Mouse (Mus musculus) Patski (cell line): ENCODE results near the gene Lgmn. TPM values are rescaled to one million over a fixed set of nuclear protein-coding genes. Genes with fewer than 3 reads are reported as not detected.

ENCODE experiments used
- ATAC-seq: fragments of 100-300 bp; one replicate; pipeline ENCODE4 v1.8.0; 2021
- CTCF ChIA-PET: fragments of 350-600 bp; sonication (Branson Sonifier 250); formaldehyde crosslinking; loops from one replicate; lab custom pipeline; 2022; ENCODE audit warnings: inconsistent platforms; lab: Charles Lee
- POLR2A ChIA-PET: fragments of 350-600 bp; sonication (Branson Sonifier 250); formaldehyde crosslinking; loops from one replicate; lab custom pipeline; 2022; ENCODE audit warnings: antibody characterized with exemption, inconsistent platforms; lab: Charles Lee
- DNase-seq: peaks from one replicate; pipeline ENCODE4 v3.0.0-alpha.2; 2011; ENCODE audit warnings: low read depth, low spot score
- H3K27me3 ChIP-seq: fragments of 371-371 bp; one replicate; pipeline ENCODE4 v1.5.1; 2021
- CTCF ChIP-seq: fragments of 100-300 bp; IDR thresholded peaks from one replicate; pipeline ENCODE4 v1.5.1; 2021
- in situ Hi-C: fragments of 300-500 bp; cut with MboI; formaldehyde crosslinking; loops from 3 replicates; pipeline ENCODE4 v1.11.1; 2018; ENCODE audit warnings: low pct_unique_long_range_greater_than_20kb, mixed read lengths
- polyA plus RNA-seq: library from polyadenylated mRNA; unstranded; gene quantifications from one replicate; pipeline ENCODE4 v1.2.3, GENCODE M21; 2021

Gene Lgmn
- polyA plus RNA-seq, 1 experiment from 2014 or later, result 436 TPM

- TF ChIP-seq CTCF, result no peak
- no peak for DNase-seq
- in situ Hi-C loops, result no loop called here
- ChIA-PET POLR2A (interaction anchor here (1.6 kb wide), 1 partner anchor 9 kb away, joined by 5 read pairs; no protein-coding TSS in a partner anchor), CTCF (interaction anchor here (1.1 to 1.3 kb wide), 2 partner anchors 11 to 25 kb away, joined by 3 to 4 read pairs; no protein-coding TSS in a partner anchor)
- no peaks in the 10 kb centered on the region for H3K27me3 ChIP-seq
- no peak for ATAC-seq
Measured at GRCm38 (mm10) chr12:102422623-102423320, 16.8 kb downstream of the Lgmn start.

DNA sequence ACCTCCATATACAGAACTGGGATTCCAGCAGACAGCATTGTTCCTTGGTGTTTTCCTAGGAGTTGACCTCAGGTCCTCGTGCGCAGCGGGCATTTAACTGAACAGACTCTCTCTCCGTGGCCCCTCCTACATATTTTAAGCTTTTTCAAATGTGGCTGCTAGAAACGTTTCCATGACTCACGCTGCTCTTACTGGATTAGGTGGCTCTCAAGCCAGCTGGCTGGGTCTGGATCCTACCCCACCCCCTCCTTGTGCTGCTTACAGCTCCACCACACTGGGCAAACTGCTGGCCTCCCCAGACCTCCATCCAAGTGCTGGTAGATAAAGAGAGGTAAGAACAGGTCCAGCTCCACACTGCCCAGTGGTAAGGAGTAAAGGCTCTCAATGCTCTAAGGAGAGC is 17.5 kb downstream of the Lgmn start:
- DNase-seq, result peak; percentile 77
- CTCF ChIA-PET, result interaction anchor here (1.1 to 1.3 kb wide), 2 partner anchors 12 to 24 kb away, joined by 3 to 4 read pairs; no protein-coding TSS in a partner anchor
- in situ Hi-C loops, result no loop called here
- no peak for TF ChIP-seq CTCF
- H3K27me3 ChIP-seq, result no peaks in the 10 kb centered on the region
- ATAC-seq, result peak; percentile 86
- POLR2A ChIA-PET, result interaction anchor here (0.6 to 1.6 kb wide), 3 partner anchors 10 to 17 kb away, joined by 3 to 5 read pairs (median 4); partner anchors contain the start of gene Lgmn

DNA sequence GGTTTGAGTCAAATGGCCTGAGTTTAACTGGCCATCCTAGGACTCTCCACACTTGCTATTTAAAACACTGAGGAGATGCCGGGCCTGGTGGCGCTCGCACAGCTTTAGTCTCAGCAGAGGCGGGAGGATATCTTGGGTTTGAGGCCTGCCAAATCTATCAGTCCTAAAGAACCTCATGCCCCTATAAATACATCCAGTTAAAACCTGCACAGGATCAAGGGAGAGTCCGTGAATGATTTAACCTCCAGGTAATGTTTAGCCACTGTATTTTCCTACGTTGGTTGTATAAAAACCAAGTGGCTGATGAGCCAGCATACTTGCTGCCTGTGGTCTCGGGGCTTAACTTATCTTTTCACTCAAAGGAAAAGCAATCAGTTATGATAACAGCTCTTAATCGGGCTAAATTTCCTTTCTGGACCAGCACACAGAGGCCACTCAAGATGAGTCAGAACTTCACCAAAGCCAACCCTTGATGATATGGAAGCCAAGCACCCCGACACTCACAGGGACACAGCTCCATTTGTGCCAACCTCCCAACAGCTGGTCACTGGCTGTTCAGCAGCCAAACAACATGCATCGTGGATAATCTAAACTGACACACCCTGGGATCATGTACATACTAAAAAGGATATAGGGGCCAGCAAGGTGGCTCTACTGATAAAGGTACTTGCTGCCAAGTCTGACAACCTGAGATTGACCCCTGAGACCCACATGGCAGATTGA is 19.3 kb downstream of the Lgmn start:
- in situ Hi-C loops, result no loop called here
- CTCF ChIA-PET, result interaction anchor here (1.2 kb wide), 1 partner anchor 28 kb away, joined by 3 read pairs; no protein-coding TSS in a partner anchor
- ATAC-seq (no peak), DNase-seq (no peak)
- H3K27me3 ChIP-seq, result no peaks in the 10 kb centered on the region
- POLR2A ChIA-PET, result no interaction called here
- no peak for TF ChIP-seq CTCF

- no peak for TF ChIP-seq CTCF
- no peaks in the 10 kb centered on the region for H3K27me3 ChIP-seq
- ATAC-seq, result no peak
- ChIA-PET CTCF (interaction anchor here (1.2 kb wide), 1 partner anchor 27 kb away, joined by 3 read pairs; no protein-coding TSS in a partner anchor), POLR2A (no interaction called here)
- in situ Hi-C loops, result no loop called here
- no peak for DNase-seq
Measured at GRCm38 (mm10) chr12:102419544-102419943, 20.1 kb downstream of the Lgmn start.

GRCm38 (mm10) chr12:102417701-102418100 is 21.9 kb downstream of the Lgmn start:
- in situ Hi-C loops, result no loop called here
- CTCF ChIA-PET, result interaction anchor here (0.6 to 2.1 kb wide), 3 partner anchors 14 to 50 kb away, joined by 3 to 7 read pairs (median 5); no protein-coding TSS in a partner anchor
- DNase-seq (no peak), ATAC-seq (no peak)
- POLR2A ChIA-PET, result no interaction called here
- TF ChIP-seq CTCF, result no peak
- no peaks in the 10 kb centered on the region for H3K27me3 ChIP-seq

- TF ChIP-seq CTCF, result no peak
- no peak for ATAC-seq
- CTCF ChIA-PET, result interaction anchor here (1.1 to 4.4 kb wide), 4 partner anchors 13 to 32 kb away, joined by 3 to 20 read pairs (median 6); no protein-coding TSS in a partner anchor
- in situ Hi-C loops, result no loop called here
- DNase-seq, result no peak
- H3K27me3 ChIP-seq, result no peaks in the 10 kb centered on the region
- POLR2A ChIA-PET, result interaction anchor here (0.9 to 1.0 kb wide), 2 partner anchors 22 to 44 kb away, joined by 3 read pairs; partner anchors contain the start of gene Lgmn
Measured at GRCm38 (mm10) chr12:102416955-102417510, 22.6 kb downstream of the Lgmn start.

- H3K27me3 ChIP-seq, result no peaks in the 10 kb centered on the region
- in situ Hi-C loops, result no loop called here
- ChIA-PET CTCF (interaction anchor here (1.1 to 4.4 kb wide), 5 partner anchors 13 to 44 kb away, joined by 3 to 20 read pairs (median 7); no protein-coding TSS in a partner anchor), POLR2A (interaction anchor here (0.6 to 1.0 kb wide), 3 partner anchors 23 to 442 kb away, joined by 3 to 5 read pairs (median 3); partner anchors contain the start of gene Lgmn)
- TF ChIP-seq CTCF, result no peak
- ATAC-seq (peak; percentile 66), DNase-seq (no peak)
Measured at GRCm38 (mm10) chr12:102416391-102416837, 23.2 kb downstream of the Lgmn start.

DNA sequence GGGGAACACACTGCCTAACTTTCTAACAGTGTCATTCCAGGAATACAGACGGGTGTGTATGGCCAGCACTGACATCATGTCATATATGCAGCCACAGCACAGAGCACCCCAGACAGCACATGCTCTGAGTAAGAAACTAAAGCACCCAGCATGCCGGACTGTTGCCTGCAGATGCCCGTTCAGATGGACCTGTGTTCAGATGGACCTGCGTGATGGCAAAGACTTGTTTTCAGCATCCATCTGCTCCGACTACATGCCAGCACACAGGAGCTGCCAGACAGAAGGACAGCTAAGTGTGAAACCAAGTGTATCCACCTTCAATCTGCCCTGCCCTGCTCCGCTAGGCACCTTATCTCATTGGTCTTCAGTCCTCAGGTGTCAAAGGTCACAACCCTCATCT is 24.9 kb downstream of the Lgmn start:
- no peak for ATAC-seq
- DNase-seq, result no peak
- H3K27me3 ChIP-seq, result no peaks in the 10 kb centered on the region
- POLR2A ChIA-PET, result no interaction called here
- TF ChIP-seq CTCF, result no peak
- in situ Hi-C loops, result no loop called here
- CTCF ChIA-PET, result interaction anchor here (1.2 to 4.4 kb wide), 4 partner anchors 12 to 46 kb away, joined by 3 to 20 read pairs (median 8); no protein-coding TSS in a partner anchor

GRCm38 (mm10) chr12:102413171-102413570 is 26.4 kb downstream of the Lgmn start:
- peak; percentile 14 for ATAC-seq
- DNase-seq, result no peak
- H3K27me3 ChIP-seq, result no peaks in the 10 kb centered on the region
- CTCF ChIA-PET, result interaction anchor here (1.0 to 4.4 kb wide), 2 partner anchors 22 to 56 kb away, joined by 3 to 20 read pairs; partner anchors contain the start of gene Golga5
- in situ Hi-C loops, result no loop called here
- no peak for TF ChIP-seq CTCF
- POLR2A ChIA-PET, result no interaction called here

GRCm38 (mm10) chr12:102398588-102398987 is 41.0 kb downstream of the Lgmn start:
- DNase-seq (no peak), ATAC-seq (no peak)
- TF ChIP-seq CTCF, result no peak
- in situ Hi-C loops, result loop anchor here (5.0 kb wide), 1 partner anchor 59 kb away; no protein-coding TSS in a partner anchor
- ChIA-PET CTCF (interaction anchor here (0.9 kb wide), 1 partner anchor 23 kb away, joined by 3 read pairs; no protein-coding TSS in a partner anchor), POLR2A (no interaction called here)
- no peaks in the 10 kb centered on the region for H3K27me3 ChIP-seq
